Mouse (Mus musculus): ENCODE data around the gene Hs6st3.

The Hs6st3 gene

GRCm38 (mm10) chr14:119137906-119138785 is at the start of gene Hs6st3:
TSS of gene Hs6st3 (plus strand) at chr14:119138341.
- DNase-seq (ENCODE audit: inconsistent ontology term), result peak; percentile 52

GRCm38 (mm10) chr14:119098851-119099569 is 39.1 kb upstream of the Hs6st3 start, which contains the start of gene Uggt2:
TSS of gene Uggt2 (minus strand) at chr14:119099430.
- peak; percentile 92 for DNase-seq (ENCODE audit: inconsistent ontology term)

DNA sequence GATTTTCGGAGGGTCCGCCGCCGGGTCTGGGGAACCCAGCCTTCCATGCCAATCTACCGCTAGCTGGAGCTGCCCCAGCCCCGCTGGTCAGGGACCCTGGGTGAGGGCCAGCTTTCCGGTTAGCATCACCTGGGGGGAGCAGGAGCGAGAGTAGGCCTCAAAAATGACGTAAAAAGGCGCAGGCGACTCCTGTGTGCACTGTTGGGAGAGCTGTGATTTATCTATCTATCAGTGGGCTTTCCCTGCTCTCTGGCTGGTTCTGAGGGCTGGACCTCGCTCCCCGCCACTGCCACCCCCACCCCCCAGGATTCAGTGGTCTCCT is 38.6 kb upstream of the Hs6st3 start:
- DNase-seq (ENCODE audit: inconsistent ontology term), result no peak

DNA sequence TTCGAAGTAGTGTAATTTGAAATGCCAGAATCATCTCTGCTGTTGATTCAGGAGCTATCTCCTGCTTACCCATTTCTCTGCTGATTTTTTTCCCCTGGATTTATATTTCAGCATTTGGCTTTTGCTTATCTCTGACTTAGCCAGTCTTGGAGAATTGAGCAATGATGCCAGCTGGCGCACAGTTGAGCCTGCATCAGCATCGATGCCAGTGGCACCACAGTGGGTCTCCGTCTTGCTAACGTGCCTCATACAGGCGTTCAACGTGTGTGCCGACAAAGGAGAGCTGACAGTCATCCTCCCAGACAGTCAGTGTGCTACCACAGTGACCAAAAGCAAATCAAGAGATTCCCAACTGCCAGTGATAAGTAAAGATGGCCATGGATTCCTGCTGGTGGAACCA is 30.6 kb upstream of the Hs6st3 start:
- no peak for DNase-seq (ENCODE audit: inconsistent ontology term)

DNA sequence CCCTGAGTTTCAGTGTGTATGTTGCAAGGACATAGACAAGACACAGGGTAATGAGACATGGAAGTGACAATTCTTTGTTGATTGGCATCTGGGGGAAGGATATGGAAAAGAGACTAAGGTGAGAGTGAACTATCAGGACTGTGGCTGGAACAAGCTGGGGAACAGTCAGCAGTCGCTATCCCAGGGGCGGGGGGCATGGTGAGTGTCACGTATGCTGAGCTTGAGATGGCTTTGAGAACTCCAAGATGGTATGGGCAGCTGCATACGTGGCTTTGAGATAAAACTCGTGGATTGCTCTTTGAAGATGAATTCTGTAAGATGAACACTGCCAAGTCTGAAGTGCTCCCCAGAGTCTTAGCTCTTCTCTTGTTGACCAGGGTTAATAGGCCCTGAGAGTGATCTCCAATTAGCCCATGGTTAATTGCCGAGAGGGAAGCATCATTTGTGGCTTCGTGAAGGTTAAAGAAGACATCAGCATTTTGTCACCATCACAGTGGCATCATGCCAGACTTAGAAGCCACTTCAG is 29.3 kb upstream of the Hs6st3 start:
- no peak for DNase-seq (ENCODE audit: inconsistent ontology term)

DNA sequence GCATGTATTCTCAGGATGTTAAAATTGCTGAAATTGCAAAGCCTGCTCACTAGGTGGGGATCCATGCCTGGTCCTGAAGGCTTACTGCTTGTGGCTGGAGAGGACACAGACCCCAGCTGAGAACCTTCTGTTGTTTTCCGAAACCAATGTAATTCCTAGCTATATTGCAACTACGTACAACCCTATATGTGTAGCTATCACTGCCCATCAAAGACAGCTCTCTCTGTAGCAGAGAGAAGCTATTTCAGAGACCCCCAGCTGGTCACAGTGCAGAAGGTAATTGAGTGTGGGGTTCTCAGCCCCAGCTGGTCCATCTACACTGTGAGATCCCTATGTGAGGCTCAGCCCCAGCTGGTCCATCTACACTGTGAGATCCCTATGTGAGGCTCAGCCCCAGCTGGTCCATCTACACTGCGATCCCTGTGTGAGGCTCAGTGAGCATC is 28.3 kb upstream of the Hs6st3 start:
- no peak for DNase-seq (ENCODE audit: inconsistent ontology term)

DNA sequence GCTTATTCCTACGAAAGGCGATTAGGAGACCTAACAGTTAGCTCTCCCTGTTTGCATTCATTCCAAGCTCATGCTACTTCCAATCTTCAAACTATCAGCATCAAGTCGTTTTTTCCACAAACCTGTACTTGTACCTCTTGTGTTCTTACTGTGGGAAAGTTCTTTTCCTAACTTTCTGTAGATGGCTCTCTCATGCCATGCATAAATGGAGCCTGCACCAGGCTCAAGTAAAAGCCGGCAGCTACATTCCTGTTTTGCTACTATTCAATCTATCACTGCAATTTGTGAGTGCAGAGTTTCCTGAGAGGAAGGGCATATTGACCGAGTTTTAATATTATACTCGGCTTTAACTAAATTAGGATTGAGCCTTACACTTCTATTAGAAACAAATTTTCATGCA is 25.6 kb upstream of the Hs6st3 start:
- no peak for DNase-seq (ENCODE audit: inconsistent ontology term)

DNA sequence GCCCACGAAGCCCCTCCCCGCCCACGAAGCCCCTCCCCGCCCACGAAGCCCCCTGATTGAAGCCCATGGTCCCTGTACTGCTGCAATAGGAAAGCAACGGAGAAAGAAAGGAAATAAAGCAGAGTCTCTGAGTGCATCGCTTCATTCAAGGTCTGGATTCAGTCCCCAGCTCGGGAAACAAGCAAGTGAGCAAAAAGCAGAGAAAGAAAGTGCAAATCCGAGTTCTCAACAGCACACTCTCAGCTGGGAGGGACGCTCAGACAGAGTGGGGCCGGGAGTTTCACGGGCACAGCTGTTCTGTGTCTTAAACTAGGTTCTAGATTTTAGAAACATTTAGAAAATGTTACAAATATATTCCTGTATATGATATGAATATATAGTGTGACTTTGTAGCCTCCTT is 14.6 kb upstream of the Hs6st3 start:
- DNase-seq (ENCODE audit: inconsistent ontology term), result peak; percentile 36

DNA sequence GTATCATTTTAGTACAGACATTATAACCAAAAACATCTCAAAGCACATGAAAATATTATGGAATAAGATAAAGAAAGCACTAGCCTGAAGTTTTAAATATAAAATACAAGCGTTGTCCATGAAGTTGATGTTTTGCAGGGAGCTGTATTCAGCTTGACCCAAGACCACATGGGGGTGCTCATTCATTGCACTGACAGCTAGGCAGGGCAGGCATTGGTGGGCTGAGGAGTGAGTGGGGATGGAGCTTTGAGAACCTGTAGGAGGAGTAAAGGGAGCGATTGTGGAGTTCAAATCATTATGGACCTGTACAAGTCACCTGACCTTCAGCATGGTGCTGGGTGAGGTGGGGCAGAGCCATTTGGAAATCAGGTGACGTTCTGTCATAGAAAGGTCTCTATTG is 14.1 kb upstream of the Hs6st3 start:
- DNase-seq (ENCODE audit: inconsistent ontology term), result peak; percentile 59

DNA sequence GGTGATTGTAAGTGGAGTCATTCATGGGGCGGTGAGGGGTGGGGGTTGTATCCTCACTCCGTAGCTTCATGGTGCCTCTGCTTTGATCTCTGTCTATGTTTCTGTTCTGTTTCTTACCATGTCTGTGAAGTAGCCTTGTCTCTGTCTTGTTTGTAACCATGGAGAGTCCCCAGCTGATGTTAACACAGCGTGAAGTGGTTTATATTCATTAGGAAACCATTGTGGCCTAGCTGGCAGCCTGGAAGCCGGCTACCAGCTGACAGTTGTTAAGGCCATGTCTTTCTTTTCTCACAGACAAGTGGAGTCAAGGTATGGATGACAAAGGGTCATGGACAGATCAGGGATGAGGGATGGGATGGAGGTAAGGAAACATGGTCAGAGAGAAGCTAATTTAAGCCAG is 12.3 kb upstream of the Hs6st3 start:
- DNase-seq (ENCODE audit: inconsistent ontology term), result no peak

DNA sequence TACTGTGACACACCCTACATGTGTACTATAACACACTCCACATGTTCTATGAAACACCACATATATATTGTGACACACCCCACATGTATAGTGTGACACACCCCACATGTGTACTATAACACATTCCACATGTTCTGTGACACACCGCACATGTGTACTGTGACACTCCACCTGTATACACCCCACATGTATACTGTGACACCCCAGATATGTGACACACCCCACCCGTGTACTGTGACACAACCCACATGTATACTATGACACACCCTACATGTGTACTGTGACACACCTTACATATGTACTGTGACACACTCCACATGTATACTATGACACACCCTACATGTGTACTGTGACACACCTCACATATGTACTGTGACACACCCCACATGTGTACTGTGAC is 10.8 kb upstream of the Hs6st3 start:
- no peak for DNase-seq (ENCODE audit: inconsistent ontology term)

GRCm38 (mm10) chr14:119137512-119137905 is 632 bp upstream of the Hs6st3 start:
- DNase-seq (ENCODE audit: inconsistent ontology term), result peak; percentile 80

DNA sequence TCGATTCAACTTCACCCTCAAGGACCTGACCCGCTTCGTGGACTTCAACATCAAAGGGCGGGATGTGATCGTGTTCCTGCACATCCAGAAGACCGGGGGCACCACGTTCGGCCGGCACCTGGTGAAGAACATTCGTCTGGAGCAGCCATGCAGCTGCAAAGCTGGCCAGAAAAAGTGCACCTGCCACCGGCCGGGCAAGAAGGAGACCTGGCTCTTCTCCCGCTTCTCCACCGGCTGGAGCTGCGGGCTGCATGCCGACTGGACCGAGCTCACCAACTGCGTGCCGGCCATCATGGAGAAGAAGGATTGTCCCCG is 602 bp downstream of the Hs6st3 start:
- DNase-seq (ENCODE audit: inconsistent ontology term), result peak; percentile 34

DNA sequence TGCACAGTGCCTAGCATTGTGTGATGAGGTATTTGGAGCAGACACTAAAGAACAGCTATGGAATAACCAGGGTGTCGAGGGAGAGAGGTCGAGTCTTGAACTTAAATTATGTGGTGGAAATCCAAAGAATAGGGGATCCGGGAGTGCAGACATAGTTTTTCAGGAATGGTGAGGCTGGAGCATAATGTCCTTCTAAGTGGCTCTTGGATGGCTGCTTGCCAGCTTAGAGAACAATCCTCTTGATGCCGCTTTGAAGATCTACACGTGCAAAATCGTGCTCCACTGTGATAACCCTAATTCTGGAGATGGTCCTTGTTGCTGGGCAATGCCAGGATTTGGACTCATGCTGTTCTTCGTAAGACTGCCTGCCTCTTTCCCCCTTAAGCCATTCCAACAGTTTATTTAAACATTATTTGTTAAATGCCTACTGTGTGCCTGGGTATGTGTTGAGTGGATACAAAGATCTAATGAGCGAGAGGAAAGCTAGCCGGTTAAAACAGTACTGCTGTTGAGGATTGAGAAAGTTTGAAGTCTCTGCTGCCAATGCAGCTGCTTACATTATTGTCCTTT is 1.3 kb downstream of the Hs6st3 start:
- peak; percentile 6 for DNase-seq (ENCODE audit: inconsistent ontology term)

- DNase-seq (ENCODE audit: inconsistent ontology term), result no peak
Observed at GRCm38 (mm10) chr14:119153088-119153487, 14.9 kb downstream of the Hs6st3 start.

GRCm38 (mm10) chr14:119193905-119194304 is 55.8 kb downstream of the Hs6st3 start:
- no peak for DNase-seq (ENCODE audit: inconsistent ontology term)

DNA sequence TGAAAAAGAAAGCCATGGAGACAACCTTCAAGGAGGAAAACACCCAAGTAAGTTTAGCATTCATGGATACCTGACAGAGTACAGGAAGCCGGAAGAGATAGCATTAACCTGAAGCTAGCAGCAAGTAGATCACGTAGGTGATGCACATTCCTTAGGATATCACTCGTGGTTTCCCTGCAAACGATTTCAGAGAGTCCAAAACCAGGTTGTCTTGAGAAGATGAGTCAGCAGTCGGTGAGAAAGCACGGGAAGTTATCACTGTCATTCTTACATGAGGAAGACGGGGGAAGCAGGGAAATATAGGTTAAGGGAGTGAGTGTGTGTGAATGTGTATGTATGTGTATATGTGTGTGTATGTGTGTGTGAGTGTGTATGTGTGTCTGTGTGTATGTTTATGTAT is 65.4 kb downstream of the Hs6st3 start:
- DNase-seq (ENCODE audit: inconsistent ontology term), result no peak

DNA sequence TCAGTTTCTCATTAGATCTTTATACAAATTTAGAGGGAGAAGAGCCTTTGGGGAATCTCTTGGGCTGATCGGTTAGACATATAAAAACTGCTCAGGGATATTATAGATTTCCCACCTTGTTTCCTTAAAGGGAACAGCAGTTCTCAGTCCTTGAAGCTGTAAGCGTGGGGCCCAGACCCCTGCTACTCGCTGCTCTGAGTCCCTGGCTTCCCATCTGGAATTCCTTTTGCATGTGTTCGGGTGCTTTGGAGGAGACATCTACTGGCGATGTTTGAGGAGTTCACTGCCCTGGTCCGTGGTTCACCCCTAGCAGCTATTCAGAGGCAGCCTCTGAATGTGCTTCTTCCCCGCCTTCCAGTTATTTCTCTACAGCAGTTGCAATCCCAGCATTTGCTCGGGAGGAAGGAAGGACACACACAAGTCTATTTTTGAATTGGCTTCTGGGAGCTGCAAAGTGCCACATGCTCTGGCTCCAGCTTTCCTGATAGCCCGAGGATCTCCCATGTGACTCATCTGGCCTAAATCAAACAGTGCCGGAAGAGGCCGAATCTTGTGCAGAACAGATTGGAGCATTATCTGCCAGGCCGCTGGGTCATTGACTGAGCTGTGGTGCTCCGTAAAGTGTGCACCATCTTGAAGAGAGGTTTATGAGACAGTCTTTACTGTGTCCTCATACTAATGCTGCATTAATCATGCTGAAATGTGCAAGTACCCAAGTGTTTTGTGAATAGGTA is 77.6 kb downstream of the Hs6st3 start:
- DNase-seq (ENCODE audit: inconsistent ontology term), result no peak

GRCm38 (mm10) chr14:119227709-119228338 is 89.7 kb downstream of the Hs6st3 start:
- peak; percentile 94 for DNase-seq (ENCODE audit: inconsistent ontology term)

GRCm38 (mm10) chr14:119233598-119233997 is 95.5 kb downstream of the Hs6st3 start:
- no peak for DNase-seq (ENCODE audit: inconsistent ontology term)

DNA sequence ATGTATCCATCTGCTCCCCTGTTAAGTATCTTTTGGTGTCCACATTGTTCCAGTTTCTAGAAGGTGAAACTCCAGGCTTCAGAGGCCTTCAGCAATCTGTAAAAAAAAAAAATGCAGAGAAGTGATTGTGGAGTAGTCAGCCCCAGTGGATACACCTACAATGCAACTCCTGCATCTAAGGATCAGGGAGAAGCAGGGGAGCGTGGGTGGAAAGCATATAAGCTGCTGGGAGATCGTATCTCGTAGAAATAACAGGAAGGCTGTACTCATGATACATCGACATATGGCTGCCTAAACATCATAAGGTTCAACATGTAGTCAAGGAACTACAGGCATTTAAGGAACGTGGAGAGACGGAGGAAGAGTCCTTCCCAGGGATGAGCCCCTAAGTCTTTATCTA is 109.0 kb downstream of the Hs6st3 start:
- DNase-seq (ENCODE audit: inconsistent ontology term), result no peak

Data from Muller cell, postnatal 12 days (primary cell).